Mouse (Mus musculus) urinary bladder, postnatal 14 days (tissue): ENCODE measurements around the gene Olfr812.
"Not testable (repeated sequence)": the region's sequence is repeated elsewhere in the genome, so short reads cannot be mapped to it uniquely, and the experiment has no call there.

ENCODE experiments used
- DNase-seq: peaks from one replicate; pipeline ENCODE4 v3.0.0; 2021; ENCODE audit warnings: low spot score

Gene Olfr812

DNA sequence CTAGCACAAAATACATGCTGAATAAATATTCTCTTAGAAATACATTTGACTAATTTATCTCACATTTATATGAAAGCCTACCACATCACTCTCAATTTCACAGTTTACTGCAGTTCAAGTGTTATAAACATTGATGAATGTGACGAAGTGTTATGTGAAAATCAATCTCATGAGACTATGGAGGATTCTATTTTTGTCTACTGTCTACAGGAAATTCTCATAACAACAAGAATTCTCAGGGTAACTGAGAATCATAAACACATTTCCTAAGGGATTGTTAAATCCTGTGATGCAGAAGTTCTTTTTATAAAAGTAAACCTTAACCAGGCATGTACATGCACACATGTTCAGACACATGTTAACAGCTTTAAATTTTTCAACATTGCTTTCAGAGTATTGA, at the start of gene Olfr812:
Gene Olfr812, minus strand, starts transcription at position 101 of the 400 bp plus-strand sequence.
- DNase-seq = no peak

DNA sequence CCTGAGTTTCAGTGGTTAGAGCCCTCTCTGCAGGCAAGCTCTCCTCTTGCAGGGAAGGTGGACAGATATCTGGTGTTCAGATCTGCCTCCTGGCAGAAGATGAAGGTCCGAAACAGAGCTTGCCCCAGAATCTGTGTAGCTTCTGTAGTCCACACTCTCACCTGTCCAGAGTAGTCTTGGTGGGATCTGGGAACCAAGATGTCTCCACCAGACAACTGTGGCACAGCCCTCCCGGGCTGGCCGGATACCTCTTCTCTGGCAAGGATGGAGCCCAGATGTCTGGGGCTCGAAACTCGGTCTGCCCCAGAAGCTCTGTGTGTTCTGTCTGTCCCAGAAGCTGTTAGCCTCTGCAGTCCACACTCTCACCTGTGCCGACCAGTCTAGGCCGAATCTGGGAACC, 40.0 kb upstream of the Olfr812 start:
- no peak for DNase-seq

DNA sequence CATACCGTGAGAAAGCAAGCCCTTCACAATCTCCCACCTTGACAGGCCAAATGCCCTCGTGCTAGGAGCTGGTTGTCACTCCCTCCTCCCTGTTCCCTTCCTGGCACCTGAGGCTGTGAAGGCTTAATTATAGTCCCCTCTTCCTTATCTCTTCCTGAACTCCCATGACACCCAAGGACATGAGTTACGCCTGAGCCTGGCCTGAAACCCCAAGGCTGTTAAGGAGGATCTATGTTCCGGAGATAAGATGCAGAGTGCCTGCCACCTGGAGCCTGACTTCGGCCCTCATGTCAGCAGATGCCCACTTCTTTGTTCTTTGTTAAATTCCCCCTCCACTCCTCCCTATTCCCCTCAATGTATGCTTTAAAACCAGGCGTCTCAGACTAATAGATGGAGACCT, 39.6 kb upstream of the Olfr812 start:
- not testable (repeated sequence) for DNase-seq

DNA sequence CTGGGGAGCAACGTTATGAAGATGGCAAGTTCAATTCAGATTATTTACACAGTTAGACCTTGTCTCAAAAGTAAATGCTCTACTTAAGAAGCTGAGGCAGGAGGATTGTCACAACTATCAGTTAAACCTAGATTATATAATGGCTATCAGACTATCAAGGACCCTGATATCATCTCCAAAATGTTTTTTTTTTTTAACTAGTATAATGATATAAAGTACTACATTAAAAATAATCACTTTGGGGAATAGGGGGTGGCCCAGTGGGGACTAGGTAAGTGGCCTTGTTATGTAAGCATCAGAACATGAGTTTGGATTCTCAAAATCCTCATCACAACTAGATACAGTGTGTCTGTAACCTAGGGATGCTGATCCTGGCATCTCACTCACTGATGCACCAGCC, 33.9 kb upstream of the Olfr812 start, which contains the start of gene Olfr814:
Gene Olfr814, minus strand, starts transcription at position 101 of the 400 bp plus-strand sequence.
- not testable (repeated sequence) for DNase-seq

DNA sequence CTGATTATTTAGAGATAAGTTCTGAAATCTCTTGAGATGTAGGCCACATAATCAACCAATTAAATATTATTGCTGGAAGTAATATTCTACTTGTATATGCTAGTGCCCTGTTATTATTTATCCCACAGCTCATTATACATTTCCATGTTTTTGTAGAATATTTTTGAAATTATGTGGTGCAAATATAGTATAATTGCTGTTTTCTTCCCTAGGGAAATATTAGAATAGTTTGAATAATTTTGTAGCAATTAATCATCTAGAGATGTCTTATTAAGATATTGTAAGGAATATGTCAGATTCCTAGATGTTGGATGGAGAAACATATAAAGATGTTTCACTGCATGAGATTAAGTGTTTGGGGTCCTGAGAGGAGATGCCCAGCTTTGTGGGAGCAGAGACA, 9.2 kb upstream of the Olfr812 start, which contains the start of gene Olfr813:
Gene Olfr813, plus strand, starts transcription at position 301 of the 400 bp plus-strand sequence.
- no peak for DNase-seq

DNA sequence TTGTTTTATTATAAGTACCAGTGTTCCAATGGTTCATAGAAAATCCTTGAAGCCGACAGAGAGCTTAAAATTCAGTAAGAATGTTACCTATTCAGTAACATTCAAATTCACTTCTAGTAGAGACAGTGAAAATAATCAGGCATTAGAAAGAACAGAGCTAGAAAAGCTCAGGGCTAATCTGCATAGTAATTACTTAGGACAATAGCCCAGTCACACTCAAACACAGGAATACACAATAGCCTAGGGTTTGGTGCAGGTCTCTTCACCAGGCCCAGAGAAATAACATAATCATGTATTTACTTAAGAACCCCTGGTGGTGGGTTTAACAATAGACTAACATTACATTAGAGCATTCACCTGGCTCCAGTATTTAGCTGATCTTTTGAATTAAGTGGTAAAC, 1.4 kb upstream of the Olfr812 start:
- no peak for DNase-seq

DNA sequence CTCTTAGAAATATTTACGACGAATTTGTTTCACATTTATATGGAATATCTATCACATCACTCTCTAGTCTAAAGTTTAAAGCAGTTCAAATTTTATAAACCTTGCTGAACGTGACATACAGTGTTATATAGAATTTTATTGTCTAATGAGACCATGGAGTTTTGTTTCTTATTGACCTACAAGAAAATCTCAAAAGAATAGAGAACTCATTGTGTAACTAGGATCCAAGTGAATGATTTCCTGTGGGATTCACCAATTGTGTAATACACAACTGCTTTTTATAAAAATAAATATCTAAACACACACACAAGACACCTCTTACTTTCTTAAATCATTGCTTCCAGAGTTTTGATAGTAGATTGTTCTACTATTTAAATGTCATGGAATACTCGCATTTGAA, 41.6 kb downstream of the Olfr812 start, which contains the start of gene Olfr811:
Gene Olfr811, minus strand, starts transcription at position 101 of the 400 bp plus-strand sequence.
- DNase-seq = no peak

DNA sequence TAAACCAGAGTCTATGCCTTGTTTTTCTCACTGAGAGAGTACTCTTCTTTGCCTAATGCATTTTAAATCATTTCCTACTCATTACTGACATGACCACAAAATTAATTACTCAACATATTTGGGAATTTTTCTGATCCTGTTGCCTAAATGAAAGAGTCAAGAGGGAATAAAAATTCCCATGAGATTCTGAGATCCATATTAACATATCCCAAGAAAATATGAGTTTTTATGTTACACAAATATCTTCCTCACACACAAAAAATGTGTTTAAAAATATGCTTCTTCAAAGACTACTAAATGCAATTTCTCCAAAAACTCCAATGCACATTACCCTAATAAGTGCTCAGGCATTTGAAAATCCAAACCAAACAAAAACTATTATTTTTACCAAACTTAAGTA, 51.1 kb downstream of the Olfr812 start, which contains the start of gene Olfr810:
Gene Olfr810, minus strand, starts transcription at position 101 of the 400 bp plus-strand sequence.
- no peak for DNase-seq
